Mouse (Mus musculus): ENCODE results near the gene Slco4c1.

DNA sequence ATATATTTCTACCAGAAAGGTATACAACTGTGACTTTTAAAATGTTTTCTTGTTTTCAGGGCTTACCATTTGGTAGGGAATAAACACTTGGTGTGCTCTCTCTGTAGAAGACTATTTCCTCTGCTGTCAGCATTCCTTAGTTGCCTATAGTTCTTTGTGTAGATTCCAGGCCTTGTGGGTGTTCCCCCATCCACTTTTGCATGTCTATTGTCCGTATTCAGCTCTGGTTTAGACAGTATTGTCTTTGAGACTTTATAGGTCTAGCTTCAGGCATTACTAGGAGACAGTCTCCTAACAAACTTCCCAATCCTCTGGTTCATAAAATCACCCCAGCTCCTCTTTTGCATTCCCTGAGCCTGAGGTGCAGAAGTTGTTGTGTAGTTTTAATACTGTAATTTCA, 2.7 kb upstream of the Slco4c1 start:
- no peak for TF ChIP-seq CTCF (IDR thresholded peaks at IDR 0.05; ENCODE audit: low read depth, low read length)
- TF ChIP-seq TAL1 (conservative IDR thresholded peaks at IDR 0.05; ENCODE audit: low read depth, low read length), result no peak
